Mouse (Mus musculus) liver, postnatal 0 days (tissue): Measurements from ENCODE around the gene Aspm.

Experiments
- CTCF ChIP-seq: sonication (generic); IDR thresholded peaks from 2 replicates; pipeline ENCODE4 v1.5.1; 2016; ENCODE audit warnings: antibody characterized with exemption, low read depth
- EP300 ChIP-seq: IDR thresholded peaks from 2 replicates; pipeline ENCODE4 v1.6.1; 2016; ENCODE audit warnings: antibody characterized with exemption, low read depth, mild to moderate bottlenecking

- TF ChIP-seq CTCF (no peak), EP300 (no peak)
Observed at GRCm38 (mm10) chr1:139494630-139495029, 40.1 kb downstream of the Aspm start.
